Mouse (Mus musculus) neural tube, embryonic 13.5 days (tissue): ENCODE measurements around the gene Myt1l. TPM values are rescaled to one million over a fixed set of nuclear protein-coding genes. Genes with fewer than 3 reads are reported as not detected.

Experiments
- ATAC-seq: fragments of 200-750 bp; cut with Nextera tagmentation; 2 replicates; pipeline ENCODE4 v1.8.0; 2017; ENCODE audit warnings: low read depth, mild to moderate bottlenecking, moderate TSS enrichment, moderate library complexity
- H3K27ac ChIP-seq: fragments of 300-500 bp; sonication (generic); replicated peaks from 2 replicates; pipeline ENCODE4 v1.5.1; 2015; ENCODE audit warnings: moderate library complexity, mild to moderate bottlenecking, inconsistent platforms
- H3K27me3 ChIP-seq: fragments of 300-500 bp; sonication (generic); 2 replicates; pipeline ENCODE4 v1.6.1; 2015; ENCODE audit warnings: mild to moderate bottlenecking, inconsistent platforms
- H3K36me3 ChIP-seq: fragments of 300-500 bp; sonication (generic); 2 replicates; pipeline ENCODE4 v1.6.1; 2015; ENCODE audit warnings: mild to moderate bottlenecking, inconsistent platforms
- H3K4me1 ChIP-seq: fragments of 300-500 bp; sonication (generic); replicated peaks from 2 replicates; pipeline ENCODE4 v1.6.1; 2015; ENCODE audit warnings: inconsistent platforms
- H3K4me2 ChIP-seq: fragments of 300-500 bp; sonication (generic); 2 replicates; pipeline ENCODE4 v1.6.1; 2015; ENCODE audit warnings: inconsistent platforms, mild to moderate bottlenecking, moderate library complexity
- H3K4me3 ChIP-seq: fragments of 300-500 bp; sonication (generic); 2 replicates; pipeline ENCODE4 v1.5.1; 2015; ENCODE audit warnings: mild to moderate bottlenecking, inconsistent platforms
- H3K9ac ChIP-seq: fragments of 300-500 bp; sonication (generic); 2 replicates; pipeline ENCODE4 v1.6.1; 2015; ENCODE audit warnings: moderate library complexity, mild to moderate bottlenecking, inconsistent platforms
- H3K9me3 ChIP-seq: fragments of 300-500 bp; sonication (generic); 2 replicates; pipeline ENCODE4 v1.6.1; 2016; ENCODE audit warnings: inconsistent platforms
- WGBS: fragments of 180-500 bp; shearing (Covaris S2); methylation state at CpG from one replicate; pipeline ENCODE4 v1.1.7; 2015; 5-methylcytosine and 5-hydroxymethylcytosine counted together
- polyA plus RNA-seq: library from polyadenylated mRNA; unstranded; fragments of >200 nt; fragmentation: Nextera tagmentation; extraction: Ambion mirVana; gene quantifications from 2 replicates; pipeline ENCODE4 v1.2.1, GENCODE M21; 2015

Myt1l gene
- polyA plus RNA-seq, 1 experiment from 2014 or later: 170 TPM

GRCm38 (mm10) chr12:29849936-29850335, 321.8 kb downstream of the Myt1l start:
- H3K9me3 ChIP-seq: no peaks in the 10 kb centered on the region
- ATAC-seq: no peak
- H3K27me3 ChIP-seq: no peaks in the 10 kb centered on the region
- peaks cover 5% of the 10 kb centered on the region; the same call in 1 of the 2 replicates for H3K4me1 ChIP-seq
- 77% methylated on average over 3 of the region's 3 CpGs for whole genome bisulfite sequencing
- no peak overlapping the region for H3K9ac ChIP-seq
- no peak overlapping the region for H3K4me2 ChIP-seq
- no peak overlapping the region for H3K27ac ChIP-seq
- no peak overlapping the region for H3K4me3 ChIP-seq
- H3K36me3 ChIP-seq: peaks cover 68% of the 10 kb centered on the region

GRCm38 (mm10) chr12:29854151-29854585, 326.0 kb downstream of the Myt1l start:
- peaks cover 84% of the 10 kb centered on the region for H3K36me3 ChIP-seq
- no peaks in the 10 kb centered on the region for H3K4me1 ChIP-seq
- no peaks in the 10 kb centered on the region for H3K27me3 ChIP-seq
- no peak overlapping the region for H3K4me2 ChIP-seq
- 80% methylated on average over 9 of the region's 9 CpGs for WGBS
- no peak overlapping the region for H3K9ac ChIP-seq
- H3K27ac ChIP-seq: no peak overlapping the region
- H3K4me3 ChIP-seq: no peak overlapping the region
- no peak for ATAC-seq
- no peaks in the 10 kb centered on the region for H3K9me3 ChIP-seq

- Histone ChIP-seq H3K9me3 (no peaks in the 10 kb centered on the region), H3K4me1 (no peaks in the 10 kb centered on the region), H3K27me3 (no peaks in the 10 kb centered on the region), H3K36me3 (peaks cover 78% of the 10 kb centered on the region), H3K4me2 (no peak overlapping the region), H3K27ac (no peak overlapping the region), H3K4me3 (no peak overlapping the region), H3K9ac (no peak overlapping the region)
- no peak for ATAC-seq
- WGBS: 31% methylated on average over 5 of the region's 5 CpGs
Observed at GRCm38 (mm10) chr12:29855007-29855406, 326.8 kb downstream of the Myt1l start.

GRCm38 (mm10) chr12:29860986-29861385, 332.8 kb downstream of the Myt1l start:
- H3K27me3 ChIP-seq: no peaks in the 10 kb centered on the region
- no peaks in the 10 kb centered on the region for H3K9me3 ChIP-seq
- no peak overlapping the region for H3K9ac ChIP-seq
- H3K4me1 ChIP-seq: no peaks in the 10 kb centered on the region
- no peak overlapping the region for H3K27ac ChIP-seq
- 38% methylated on average over 2 of the region's 2 CpGs for WGBS
- no peak overlapping the region for H3K4me2 ChIP-seq
- no peak overlapping the region for H3K4me3 ChIP-seq
- ATAC-seq: no peak
- peaks cover 53% of the 10 kb centered on the region for H3K36me3 ChIP-seq

GRCm38 (mm10) chr12:29868295-29868694, 340.1 kb downstream of the Myt1l start:
- Histone ChIP-seq H3K4me1 (peaks cover 40% of the 10 kb centered on the region), H3K27me3 (no peaks in the 10 kb centered on the region), H3K9me3 (no peaks in the 10 kb centered on the region), H3K9ac (no peak overlapping the region), H3K4me3 (no peak overlapping the region), H3K36me3 (peaks cover 34% of the 10 kb centered on the region), H3K4me2 (no peak overlapping the region), H3K27ac (no peak overlapping the region)
- ATAC-seq: no peak
- WGBS: 40% methylated on average over 4 of the region's 4 CpGs

- Histone ChIP-seq H3K27me3 (no peaks in the 10 kb centered on the region), H3K9ac (no peak overlapping the region), H3K4me3 (no peak overlapping the region), H3K4me2 (no peak overlapping the region), H3K36me3 (peaks cover 32% of the 10 kb centered on the region), H3K27ac (no peak overlapping the region), H3K9me3 (no peaks in the 10 kb centered on the region), H3K4me1 (peaks cover 44% of the 10 kb centered on the region)
- no peak for ATAC-seq
- WGBS: 82% methylated on average over 9 of the region's 9 CpGs
Observed at GRCm38 (mm10) chr12:29868781-29869180, 340.6 kb downstream of the Myt1l start.

GRCm38 (mm10) chr12:29872156-29872815, 344.1 kb downstream of the Myt1l start:
- no peaks in the 10 kb centered on the region for H3K9me3 ChIP-seq
- H3K4me2 ChIP-seq: peak overlapping the region; percentile 30
- 10% methylated on average over 7 of the region's 7 CpGs for WGBS
- peaks cover 46% of the 10 kb centered on the region for H3K4me1 ChIP-seq
- H3K36me3 ChIP-seq: peaks cover 33% of the 10 kb centered on the region
- peak overlapping the region; percentile 60 for H3K9ac ChIP-seq
- peak overlapping the region; percentile 94 for H3K27ac ChIP-seq
- no peaks in the 10 kb centered on the region for H3K27me3 ChIP-seq
- peak; percentile 96 for ATAC-seq
- no peak overlapping the region for H3K4me3 ChIP-seq

- no peaks in the 10 kb centered on the region for H3K27me3 ChIP-seq
- peaks cover 39% of the 10 kb centered on the region for H3K4me1 ChIP-seq
- H3K27ac ChIP-seq: peak overlapping the region; percentile 94
- no peaks in the 10 kb centered on the region for H3K9me3 ChIP-seq
- no peak for ATAC-seq
- H3K4me2 ChIP-seq: no peak overlapping the region
- 56% methylated on average over 1 of the region's 1 CpGs for WGBS
- H3K9ac ChIP-seq: no peak overlapping the region; the same call in 1 of the 2 replicates
- H3K36me3 ChIP-seq: peaks cover 27% of the 10 kb centered on the region
- H3K4me3 ChIP-seq: no peak overlapping the region
Observed at GRCm38 (mm10) chr12:29873281-29873772, 345.1 kb downstream of the Myt1l start.

- Histone ChIP-seq H3K4me1 (peaks cover 33% of the 10 kb centered on the region), H3K9ac (no peak overlapping the region), H3K4me3 (no peak overlapping the region), H3K27me3 (no peaks in the 10 kb centered on the region), H3K9me3 (no peaks in the 10 kb centered on the region), H3K36me3 (peaks cover 36% of the 10 kb centered on the region; the same call in 1 of the 2 replicates), H3K27ac (no peak overlapping the region), H3K4me2 (no peak overlapping the region)
- 93% methylated on average over 10 of the region's 10 CpGs for WGBS
- ATAC-seq: no peak
Observed at GRCm38 (mm10) chr12:29877977-29878376, 349.8 kb downstream of the Myt1l start.

- peaks cover 48% of the 10 kb centered on the region for H3K4me1 ChIP-seq
- peak overlapping the region; percentile 7; the same call in 1 of the 2 replicates for H3K4me2 ChIP-seq
- H3K36me3 ChIP-seq: peaks cover 26% of the 10 kb centered on the region
- H3K4me3 ChIP-seq: no peak overlapping the region
- H3K9ac ChIP-seq: no peak overlapping the region
- WGBS: 9% methylated on average over 9 of the region's 9 CpGs
- no peaks in the 10 kb centered on the region for H3K27me3 ChIP-seq
- ATAC-seq: peak; percentile 92
- H3K27ac ChIP-seq: peak overlapping the region; percentile 89
- no peaks in the 10 kb centered on the region for H3K9me3 ChIP-seq
Observed at GRCm38 (mm10) chr12:29882871-29883617, 354.9 kb downstream of the Myt1l start.

- no peak for ATAC-seq
- peaks cover 25% of the 10 kb centered on the region for H3K36me3 ChIP-seq
- no peak overlapping the region for H3K4me3 ChIP-seq
- H3K27ac ChIP-seq: peak overlapping the region; percentile 89
- WGBS: 69% methylated on average over 5 of the region's 5 CpGs
- no peaks in the 10 kb centered on the region for H3K9me3 ChIP-seq
- H3K9ac ChIP-seq: no peak overlapping the region
- H3K4me1 ChIP-seq: peaks cover 48% of the 10 kb centered on the region
- H3K27me3 ChIP-seq: no peaks in the 10 kb centered on the region
- H3K4me2 ChIP-seq: no peak overlapping the region
Observed at GRCm38 (mm10) chr12:29884376-29884775, 356.2 kb downstream of the Myt1l start.

- H3K4me3 ChIP-seq: no peak overlapping the region
- H3K4me1 ChIP-seq: no peaks in the 10 kb centered on the region
- no peak overlapping the region for H3K27ac ChIP-seq
- H3K36me3 ChIP-seq: peaks cover 61% of the 10 kb centered on the region
- H3K9me3 ChIP-seq: no peaks in the 10 kb centered on the region
- H3K4me2 ChIP-seq: no peak overlapping the region
- ATAC-seq: no peak
- 17% methylated on average over 3 of the region's 3 CpGs for WGBS
- H3K9ac ChIP-seq: no peak overlapping the region
- no peaks in the 10 kb centered on the region for H3K27me3 ChIP-seq
Observed at GRCm38 (mm10) chr12:29894669-29895068, 366.5 kb downstream of the Myt1l start.
